Mouse (Mus musculus) liver, adult 2 months (tissue): ENCODE results near the gene Lrrc15.

Experiments
- CTCF ChIP-seq: fragments of 200-500 bp; IDR thresholded peaks from 2 replicates; pipeline ENCODE4 v1.5.1; 2011; ENCODE audit warnings: low read depth, low read length, control low read depth
- POLR2A ChIP-seq: fragments of 200-500 bp; IDR thresholded peaks from 2 replicates; pipeline ENCODE4 v1.6.1; 2011; ENCODE audit warnings: low read length, control low read depth; ENCODE audit not compliant: insufficient read depth; ENCODE audit errors: extremely low read depth

- TF ChIP-seq POLR2A (no peak), CTCF (peak; percentile 54)
Observed at GRCm38 (mm10) chr16:30308616-30309394, 25.7 kb upstream of the Lrrc15 start.
